ENCODE assay signal across 27 mouse cellular contexts in the genomic region with DNA sequence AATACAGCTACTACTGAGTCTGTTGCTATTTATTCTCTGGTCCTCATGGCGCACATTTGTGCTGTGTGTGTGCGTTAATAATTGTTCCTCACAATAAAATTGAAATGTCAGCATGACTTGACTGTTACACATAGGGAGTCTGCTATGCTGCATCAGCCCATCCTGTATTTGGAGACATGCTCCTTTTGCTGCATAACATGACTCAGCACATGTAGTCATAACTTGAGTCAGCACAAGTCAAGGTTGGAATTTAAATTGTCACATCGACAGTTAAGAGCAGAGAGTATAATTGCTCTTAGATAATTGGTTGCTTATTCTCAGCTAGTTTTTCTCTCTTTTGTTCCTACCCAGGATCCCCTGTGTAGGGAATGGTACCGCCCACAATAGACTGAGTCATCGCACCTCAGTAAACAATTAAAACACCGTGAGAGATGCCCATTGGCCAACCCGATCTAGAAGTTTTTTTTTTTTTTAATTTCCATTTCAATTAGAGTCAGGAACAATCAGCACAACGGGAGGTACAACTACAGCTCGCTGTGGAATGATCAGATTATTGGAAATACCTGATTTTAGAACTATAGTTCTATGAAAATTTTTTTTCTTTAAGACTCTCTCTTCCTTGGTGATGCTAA. TPM values are rescaled to one million over a fixed set of nuclear protein-coding genes. Genes with fewer than 3 reads are reported as not detected.
DNase-seq lines count a peak whose midpoint lies in the region; ATAC-seq and TF ChIP-seq lines count a peak whose summit lies in the region.
"Had no signal": no experiment of that assay in that cellular context is flagged by ENCODE, and none has a peak within 500 bp of the region (broad histone marks: within the 10 kb centered on the region; RNA-seq: fewer than 3 reads in every experiment).

No protein-coding gene starts in this region.

- H3K27ac ChIP-seq in ES-E14 (ENCODE audit: insufficient read depth, low read depth, low read length, poor library complexity, severe bottlenecking): no peak overlapping the region
- H3K27ac ChIP-seq: embryonic facial prominence, embryonic 10.5 days; embryonic facial prominence, embryonic 15.5 days; heart, adult 2 months; hindbrain, embryonic 14.5 days; kidney, embryonic 15.5 days; liver, embryonic 14.5 days; macrophage; midbrain, embryonic 15.5 days; neural tube, embryonic 15.5 days; stomach, embryonic 15.5 days had no signal

- intact Hi-C loops in heart, postnatal 25 days (cut with DNase I): loop anchor here (5.0 kb wide), 1 partner anchor 50 kb away; no protein-coding TSS in a partner anchor
- intact Hi-C loops in left cerebral cortex, postnatal 25 days (cut with DNase I): no loop called here

- no peak overlapping the region for H3K4me3 ChIP-seq in ES-E14 (ENCODE audit: insufficient read depth in 1 of 2, low read depth in 1 of 2, low read length in 2 of 2, poor library complexity in 1 of 2, severe bottlenecking in 1 of 2)
- H3K4me3 ChIP-seq: embryonic facial prominence, embryonic 10.5 days; embryonic facial prominence, embryonic 15.5 days; heart, adult 2 months; heart, embryonic 12.5 days; kidney, embryonic 15.5 days; midbrain, embryonic 15.5 days; neural tube, embryonic 15.5 days; stomach, embryonic 15.5 days had no signal

- no peak overlapping the region for H3K9ac ChIP-seq in ES-E14 (ENCODE audit: insufficient read depth, low read depth, low read length, poor library complexity, severe bottlenecking)
- H3K9ac ChIP-seq: embryonic facial prominence, embryonic 15.5 days; heart, embryonic 12.5 days; hindbrain, embryonic 14.5 days; kidney, embryonic 15.5 days; liver, embryonic 14.5 days; midbrain, embryonic 15.5 days; neural tube, embryonic 15.5 days; stomach, embryonic 15.5 days had no signal

- in situ Hi-C loops in ES-E14 (cut with MboI; ENCODE audit: low sequenced_read_pairs in 2 of 2, unreplicated experiment in 2 of 2): no loop called here

- 0 out of 2 replicates have a peak, but pooled peaks have one; percentile 15 for ATAC-seq in common myeloid progenitor, adult 5-6 weeks (replicated peaks; ENCODE audit: low read depth, poor library complexity, severe bottlenecking)
- ATAC-seq: forebrain, embryonic 14.5 days; midbrain, embryonic 15.5 days; Patski had no signal

- H3K36me3 ChIP-seq in ES-E14 (ENCODE audit: control insufficient read depth, insufficient read depth, low read length, poor library complexity, severe bottlenecking): peaks cover 5% of the 10 kb centered on the region
- H3K36me3 ChIP-seq: midbrain, embryonic 15.5 days had no signal

- peak; percentile 14 for DNase-seq in heart, adult 11 months
- DNase-seq in heart, postnatal 25 days (ENCODE audit: low spot score): no peak
- DNase-seq in 416B (ENCODE audit: low read depth) (peak; percentile 43), ES-E14 (ENCODE audit: low read depth, low spot score) (no peak)
- DNase-seq in left cerebral cortex, postnatal 25 days (ENCODE audit: low spot score in 2 of 2): no peak
- DNase-seq: cerebellum, postnatal 14 days; gastrocnemius, postnatal 36 days; heart, adult 2 months; kidney, adult 18-20 months; layer of hippocampus, postnatal 36 days; liver; lung, adult 2 months; retina, postnatal 1 day; right cerebral cortex, postnatal 14 days had no signal

- H3K4me1 ChIP-seq in ES-E14 (ENCODE audit: control insufficient read depth in 2 of 2, insufficient read depth in 2 of 2, low read length in 2 of 2, poor library complexity in 1 of 2): no peaks in the 10 kb centered on the region
- H3K4me1 ChIP-seq: embryonic facial prominence, embryonic 15.5 days; kidney, embryonic 15.5 days; midbrain, embryonic 15.5 days; neural tube, embryonic 15.5 days; stomach, embryonic 15.5 days had no signal

- no peaks in the 10 kb centered on the region for H3K9me3 ChIP-seq in ES-E14 (ENCODE audit: control insufficient read depth, insufficient read depth, low read depth, low read length)
- H3K9me3 ChIP-seq: embryonic facial prominence, embryonic 10.5 days; embryonic facial prominence, embryonic 15.5 days; heart, embryonic 12.5 days; kidney, embryonic 15.5 days; midbrain, embryonic 15.5 days; neural tube, embryonic 15.5 days; stomach, embryonic 15.5 days had no signal

TF ChIP-seq in ES-E14, 5 proteins besides CTCF, POLR2A, EP300 and RAD21:
- TF ChIP-seq ZNF384 (IDR thresholded peaks at IDR 0.05; ENCODE audit: low read depth, low read length): peak; percentile 51; the same call in 1 of the 2 replicates
- TF ChIP-seq MAFK (IDR thresholded peaks at IDR 0.05; ENCODE audit: insufficient read depth, low read depth, low read length): peak; percentile 82
- no peak for TF ChIP-seq CHD2 (IDR thresholded peaks at IDR 0.05; ENCODE audit: low read depth, low read length)

RNA-seq across cellular contexts. Expression of gene Plod2, which starts 55.0 kb away (rescaled TPM):
- 10 to 100 TPM; 17.2 to 20.9 TPM for total RNA-seq in heart, postnatal 25 days (2021)
- total RNA-seq in ES-E14 (2012; rRNA removed): 97.7 and 98.7 TPM in 2 replicates
- 4.6 and 5.3 TPM in 2 replicates for total RNA-seq in common myeloid progenitor, adult 5-6 weeks (2017)
- 1 to 10 TPM; 4.3 to 6.3 TPM for total RNA-seq in left cerebral cortex, postnatal 25 days (2021)

Comparison
In these comparisons a context has a peak if more than half of its experiments do, and no peak if none do; other contexts are left out.
1. DNase-seq: peak in heart, adult 11 months (single experiment) and 416B (single experiment); none in heart, postnatal 25 days (single experiment), ES-E14 (single experiment) and left cerebral cortex, postnatal 25 days (0 of 2).